Mouse (Mus musculus) lung, embryonic 15.5 days (tissue): ENCODE results near the gene Olfr1506. TPM values are rescaled to one million over a fixed set of nuclear protein-coding genes. Genes with fewer than 3 reads are reported as not detected.
"Not testable (repeated sequence)": the region's sequence is repeated elsewhere in the genome, so short reads cannot be mapped to it uniquely, and the experiment has no call there.

Experiments used
- ATAC-seq: fragments of 200-750 bp; cut with Nextera tagmentation; 2 replicates; pipeline ENCODE4 v1.8.0; 2017; ENCODE audit warnings: moderate number of reproducible peaks, borderline replicate concordance; ENCODE audit not compliant: low FRiP score, low TSS enrichment; ENCODE audit errors: extremely low read depth
- H3K27ac ChIP-seq: fragments of 300-500 bp; sonication (generic); 2 replicates; pipeline ENCODE4 v1.5.1; 2015; ENCODE audit warnings: moderate library complexity, mild to moderate bottlenecking, inconsistent platforms
- H3K27me3 ChIP-seq: fragments of 300-500 bp; sonication (generic); 2 replicates; pipeline ENCODE4 v1.6.1; 2015; ENCODE audit warnings: inconsistent platforms
- H3K36me3 ChIP-seq: fragments of 300-500 bp; sonication (generic); 2 replicates; pipeline ENCODE4 v1.6.1; 2015; ENCODE audit warnings: inconsistent platforms
- H3K4me1 ChIP-seq: fragments of 300-500 bp; sonication (generic); 2 replicates; pipeline ENCODE4 v1.6.1; 2015; ENCODE audit warnings: inconsistent platforms
- H3K4me2 ChIP-seq: fragments of 300-500 bp; sonication (generic); 2 replicates; pipeline ENCODE4 v1.6.1; 2015; ENCODE audit warnings: inconsistent platforms, mild to moderate bottlenecking, moderate library complexity
- H3K4me3 ChIP-seq: fragments of 300-500 bp; sonication (generic); 2 replicates; pipeline ENCODE4 v1.5.1; 2015; ENCODE audit warnings: mild to moderate bottlenecking, inconsistent platforms
- H3K9ac ChIP-seq: fragments of 300-500 bp; sonication (generic); 2 replicates; pipeline ENCODE4 v1.6.1; 2015; ENCODE audit warnings: inconsistent platforms
- H3K9me3 ChIP-seq: fragments of 300-500 bp; sonication (generic); 2 replicates; pipeline ENCODE4 v1.6.1; 2016; ENCODE audit warnings: inconsistent platforms
- WGBS: fragments of 180-500 bp; shearing (Covaris S2); methylation state at CpG from one replicate; pipeline ENCODE4 v1.1.7; 2015; 5-methylcytosine and 5-hydroxymethylcytosine counted together
- polyA plus RNA-seq: library from polyadenylated mRNA; unstranded; fragments of >200 nt; fragmentation: Nextera tagmentation; extraction: Ambion mirVana; gene quantifications from 2 replicates; pipeline ENCODE4 v1.2.1, GENCODE M21; 2015

Olfr1506 gene
- polyA plus RNA-seq = not detected in 2 replicates

GRCm38 (mm10) chr2:90224393-90224792, at the start of gene Olfr1506:
Olfr1506 (minus strand) TSS chr2:90224493.
- not testable (repeated sequence) for H3K9ac ChIP-seq, H3K36me3 ChIP-seq, H3K4me2 ChIP-seq, H3K4me1 ChIP-seq, H3K4me3 ChIP-seq, H3K9me3 ChIP-seq, H3K27me3 ChIP-seq, ATAC-seq, H3K27ac ChIP-seq
- no CpG with 5 or more reads among the region's 6 CpGs for WGBS

DNA sequence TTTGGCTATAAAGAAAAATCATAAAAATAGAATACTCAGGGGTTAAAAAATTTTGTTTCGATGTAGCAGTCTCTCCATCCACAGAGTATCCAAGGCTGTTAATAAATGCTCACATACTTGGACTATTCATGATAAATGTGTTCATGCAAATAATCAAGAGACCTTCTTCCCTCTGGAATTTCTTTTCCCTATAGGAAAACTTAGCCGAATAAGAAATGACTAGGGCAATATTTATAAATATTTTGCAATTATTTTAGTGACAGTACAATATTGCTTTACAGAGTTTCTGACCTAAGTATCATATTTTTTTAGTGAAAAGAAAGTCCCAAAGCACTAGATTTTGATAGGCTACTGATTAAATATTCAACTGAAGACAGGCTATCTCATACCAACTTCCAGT, 46.6 kb upstream of the Olfr1506 start, which contains the start of gene Olfr1271:
Olfr1271 (minus strand) TSS at position 101 of the 400 bp plus-strand sequence.
- ATAC-seq = no peak
- H3K4me3 ChIP-seq = no peak within 1 kb of the TSS
- WGBS = 86% methylated on average over 2 of the region's 2 CpGs
- no peaks in the 10 kb centered on the region for H3K36me3 ChIP-seq
- no peak within 1 kb of the TSS for H3K27ac ChIP-seq
- no peaks in the 10 kb centered on the region for H3K27me3 ChIP-seq
- no peak within 1 kb of the TSS for H3K4me2 ChIP-seq
- H3K4me1 ChIP-seq = no peaks in the 10 kb centered on the region
- no peaks in the 10 kb centered on the region for H3K9me3 ChIP-seq
- H3K9ac ChIP-seq = no peak within 1 kb of the TSS

DNA sequence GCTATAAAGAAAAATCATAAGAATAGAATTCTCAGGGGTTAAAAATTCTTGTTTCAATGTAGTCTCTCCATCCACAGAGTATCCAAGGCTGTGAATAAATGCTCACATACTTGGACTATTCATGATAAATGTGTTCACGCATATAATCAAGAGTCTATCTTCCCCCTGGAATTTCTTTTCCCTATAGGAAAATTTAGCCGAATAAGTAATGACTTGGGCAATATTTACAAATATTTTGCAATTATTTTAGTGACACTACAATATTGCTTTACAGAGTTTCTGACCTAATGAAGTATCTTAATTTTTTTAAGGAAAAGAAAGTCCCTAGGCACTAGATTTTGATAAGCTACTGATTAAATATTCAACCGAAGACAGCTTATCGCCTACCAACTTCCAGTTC, 33.2 kb upstream of the Olfr1506 start, which contains the start of gene Olfr142:
Olfr142 (minus strand) TSS at position 101 of the 400 bp plus-strand sequence.
- H3K9ac ChIP-seq = no peak within 1 kb of the TSS
- ATAC-seq = no peak
- H3K4me2 ChIP-seq = no peak within 1 kb of the TSS
- no peak within 1 kb of the TSS for H3K27ac ChIP-seq
- H3K9me3 ChIP-seq = no peaks in the 10 kb centered on the region
- no peaks in the 10 kb centered on the region for H3K36me3 ChIP-seq
- H3K27me3 ChIP-seq = no peaks in the 10 kb centered on the region
- WGBS = 94% methylated on average over 4 of the region's 4 CpGs
- no peak within 1 kb of the TSS for H3K4me3 ChIP-seq
- H3K4me1 ChIP-seq = no peaks in the 10 kb centered on the region

DNA sequence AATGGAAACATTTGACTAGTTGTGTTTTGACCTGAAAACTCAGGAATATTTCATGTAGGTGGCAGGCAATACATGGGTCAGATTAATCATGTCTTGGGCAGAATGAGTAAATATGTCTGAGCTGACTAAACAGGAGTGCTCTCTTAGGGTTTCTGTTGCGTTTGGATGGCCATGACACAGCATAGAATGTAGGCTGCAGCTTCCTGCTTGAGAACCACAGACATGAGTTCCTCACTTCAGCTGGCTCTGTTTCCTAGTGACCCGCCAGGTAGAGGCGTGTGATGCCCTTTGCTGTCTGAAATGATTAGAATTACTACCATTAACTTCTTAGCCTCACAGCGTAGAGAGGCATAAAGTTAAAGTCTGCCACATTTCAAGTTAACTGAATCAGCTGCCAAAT, 24.7 kb downstream of the Olfr1506 start:
- not testable (repeated sequence) for H3K27me3 ChIP-seq, H3K9me3 ChIP-seq, H3K27ac ChIP-seq, ATAC-seq, H3K9ac ChIP-seq, H3K4me2 ChIP-seq, H3K4me3 ChIP-seq, H3K4me1 ChIP-seq, H3K36me3 ChIP-seq
- no CpG with 5 or more reads among the region's 4 CpGs for WGBS

- H3K4me3 ChIP-seq, H3K36me3 ChIP-seq, H3K9ac ChIP-seq, H3K27me3 ChIP-seq, H3K4me1 ChIP-seq, H3K4me2 ChIP-seq, H3K27ac ChIP-seq, H3K9me3 ChIP-seq, ATAC-seq: not testable (repeated sequence)
- WGBS = no CpG with 5 or more reads among the region's 6 CpGs
Measured at GRCm38 (mm10) chr2:90195285-90195684, 29.0 kb downstream of the Olfr1506 start.

DNA sequence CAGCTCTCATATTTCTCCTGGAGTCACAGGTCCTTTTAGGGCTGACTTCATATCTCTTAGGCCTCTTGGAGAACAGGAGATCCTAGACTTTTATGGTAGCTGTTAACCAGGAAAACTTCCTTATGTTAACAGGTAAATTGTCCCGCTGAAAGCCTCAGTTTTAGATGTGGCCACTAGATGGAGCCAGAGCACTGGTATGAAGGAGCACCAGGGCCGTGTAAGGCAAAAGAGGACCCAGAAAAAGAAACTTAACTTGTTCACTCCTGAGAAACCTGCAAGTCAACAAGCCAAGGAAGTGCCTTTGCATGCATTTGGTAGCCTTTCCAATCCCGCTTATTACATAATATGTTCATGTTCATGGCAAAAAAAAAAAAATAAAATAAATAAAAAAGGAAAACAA, 29.5 kb downstream of the Olfr1506 start:
- not testable (repeated sequence) for H3K4me3 ChIP-seq, H3K27me3 ChIP-seq, H3K4me2 ChIP-seq, H3K9ac ChIP-seq, H3K4me1 ChIP-seq, H3K9me3 ChIP-seq, ATAC-seq, H3K27ac ChIP-seq, H3K36me3 ChIP-seq
- no CpG with 5 or more reads among the region's 3 CpGs for WGBS

GRCm38 (mm10) chr2:90187082-90187481, 37.2 kb downstream of the Olfr1506 start:
- H3K9me3 ChIP-seq, H3K4me3 ChIP-seq, H3K9ac ChIP-seq, H3K36me3 ChIP-seq, H3K27me3 ChIP-seq, H3K4me1 ChIP-seq, ATAC-seq, H3K27ac ChIP-seq, H3K4me2 ChIP-seq: not testable (repeated sequence)
- WGBS = no CpG with 5 or more reads among the region's 5 CpGs

- not testable (repeated sequence) for H3K27ac ChIP-seq, H3K27me3 ChIP-seq, H3K9ac ChIP-seq, H3K4me2 ChIP-seq, H3K9me3 ChIP-seq, H3K36me3 ChIP-seq, ATAC-seq, H3K4me3 ChIP-seq, H3K4me1 ChIP-seq
- no CpG with 5 or more reads among the region's 4 CpGs for WGBS
Measured at GRCm38 (mm10) chr2:90186082-90186481, 38.2 kb downstream of the Olfr1506 start.

Other genes starting within 250 kb of the Olfr1506 start
- not detected in 2 replicates for gene Olfr1261, start 233.3 kb downstream of the Olfr1506 start, polyA plus RNA-seq
- not detected in 2 replicates for gene Olfr1262, start 224.3 kb downstream of the Olfr1506 start, polyA plus RNA-seq
- gene Olfr1263, start 212.4 kb downstream of the Olfr1506 start, polyA plus RNA-seq = not detected in 2 replicates
- gene Olfr1264, start 198.9 kb downstream of the Olfr1506 start, polyA plus RNA-seq = not detected in 2 replicates
- not detected in 2 replicates for gene Olfr1265, start 189.2 kb downstream of the Olfr1506 start, polyA plus RNA-seq
- not detected in 2 replicates for gene Olfr140, start 160.9 kb downstream of the Olfr1506 start, polyA plus RNA-seq
- gene Olfr1269, start 103.1 kb downstream of the Olfr1506 start, polyA plus RNA-seq = not detected in 2 replicates
- gene Olfr32, start 82.2 kb downstream of the Olfr1506 start, polyA plus RNA-seq = not detected in 2 replicates
- gene Olfr1270, start 71.4 kb downstream of the Olfr1506 start, polyA plus RNA-seq = not detected in 2 replicates
- not detected in 2 replicates for gene Olfr142, start 33.1 kb upstream of the Olfr1506 start, polyA plus RNA-seq
- gene Olfr1271, start 46.5 kb upstream of the Olfr1506 start, polyA plus RNA-seq = not detected in 2 replicates
- not detected in 2 replicates for gene Olfr1272, start 68.3 kb upstream of the Olfr1506 start, polyA plus RNA-seq
- gene Gm13769, start 97.7 kb upstream of the Olfr1506 start, polyA plus RNA-seq = not detected in 2 replicates
- not detected in 2 replicates for gene Olfr1274-ps, start 174.2 kb upstream of the Olfr1506 start, polyA plus RNA-seq